Mouse (Mus musculus) G1E (cell line): ENCODE measurements around the gene Upk1a. TPM values are rescaled to one million over a fixed set of nuclear protein-coding genes. Genes with fewer than 3 reads are reported as not detected.

Experiments used
- ATAC-seq: 2 replicates; pipeline ENCODE4 v1.8.0; 2016; ENCODE audit warnings: mild to moderate bottlenecking; ENCODE audit not compliant: insufficient number of reproducible peaks, poor library complexity, low FRiP score, severe bottlenecking; ENCODE audit errors: extremely low read depth
- DNase-seq: peaks from one replicate; pipeline ENCODE4 v3.0.0; 2012; ENCODE audit warnings: low spot score
- H3K27me3 ChIP-seq: 2 replicates; pipeline ENCODE4 v1.6.1; 2012; ENCODE audit warnings: mild to moderate bottlenecking, low read length, inconsistent platforms; ENCODE audit not compliant: insufficient read depth
- H3K36me3 ChIP-seq: replicated peaks from 2 replicates; pipeline ENCODE3; 2012; ENCODE audit warnings: mild to moderate bottlenecking, inconsistent platforms
- H3K4me1 ChIP-seq: 2 replicates; pipeline ENCODE4 v1.6.1; 2012; ENCODE audit warnings: low read depth, low read length, inconsistent platforms, mixed read lengths; ENCODE audit not compliant: insufficient read depth
- H3K4me3 ChIP-seq: 2 replicates; pipeline ENCODE4 v1.5.1; 2012; ENCODE audit warnings: low read depth, mild to moderate bottlenecking, inconsistent platforms, low read length, moderate library complexity, mixed read lengths
- H3K9me3 ChIP-seq: replicated peaks from 2 replicates; pipeline ENCODE4 v1.6.1; 2012; ENCODE audit warnings: inconsistent platforms
- CTCF ChIP-seq: IDR thresholded peaks from 2 replicates; pipeline ENCODE4 v1.5.1; 2012; ENCODE audit warnings: low read depth, low read length, inconsistent platforms, mixed read lengths
- GATA1 ChIP-seq: IDR thresholded peaks from 2 replicates; pipeline ENCODE4 v1.6.1; 2012; ENCODE audit warnings: borderline replicate concordance, low read length, inconsistent platforms, mixed read lengths
- GATA2 ChIP-seq: IDR thresholded peaks from 2 replicates; pipeline ENCODE4 v1.6.1; 2012; ENCODE audit warnings: low read depth, low read length, inconsistent platforms, borderline replicate concordance
- POLR2AphosphoS5 ChIP-seq: IDR thresholded peaks from 2 replicates; pipeline ENCODE4 v1.6.1; 2012; ENCODE audit warnings: low read depth, low read length, inconsistent platforms; ENCODE audit not compliant: insufficient replicate concordance
- TAL1 ChIP-seq: conservative IDR thresholded peaks from 2 replicates; pipeline ENCODE4 v1.6.1; 2012; ENCODE audit warnings: low read depth, low read length, inconsistent platforms, mixed read lengths
- polyA plus RNA-seq: library from polyadenylated mRNA; stranded (reverse); fragments of >175 nt; gene quantifications from 2 replicates; pipeline ENCODE4 v1.2.3, GENCODE M21; 2012
- total RNA-seq, 2 experiments: library from RNA; stranded (forward) in 1 of 2; stranded (reverse) in 1 of 2; fragments of 200-1000 nt in 1 of 2; fragments of >200 nt in 1 of 2; fragmentation: Nextera tagmentation in 1 of 2; gene quantifications; 2 replicates each; pipeline ENCODE4 v1.2.3; 2014 to 2017

Upk1a gene
- total and polyA plus RNA-seq, 3 experiments, result 0.82 to 15.0 (median 1.4) TPM

- DNase-seq (no peak), ATAC-seq (no peak)
- Histone ChIP-seq H3K36me3 (peaks cover 26% of the 10 kb centered on the region), H3K9me3 (no peaks in the 10 kb centered on the region), H3K4me3 (no peak overlapping the region), H3K27me3 (peaks cover under 1% of the 10 kb centered on the region; the same call in 1 of the 2 replicates), H3K4me1 (peaks cover 14% of the 10 kb centered on the region)
- TF ChIP-seq GATA1 (no peak), GATA2 (no peak), POLR2AphosphoS5 (no peak), TAL1 (no peak), CTCF (no peak)
These were observed 7.7 kb downstream of the Upk1a start for GRCm38 (mm10) chr7:30604944-30605343.

- TF ChIP-seq POLR2AphosphoS5 (no peak), TAL1 (no peak)
- DNase-seq (no peak), ATAC-seq (no peak)
- Histone ChIP-seq H3K4me3 (no peak overlapping the region), H3K27me3 (peaks cover 2% of the 10 kb centered on the region; the same call in 1 of the 2 replicates), H3K9me3 (no peaks in the 10 kb centered on the region), H3K4me1 (peaks cover 20% of the 10 kb centered on the region), H3K36me3 (peaks cover 21% of the 10 kb centered on the region)
These were observed 8.2 kb downstream of the Upk1a start for GRCm38 (mm10) chr7:30604424-30604823.

DNA sequence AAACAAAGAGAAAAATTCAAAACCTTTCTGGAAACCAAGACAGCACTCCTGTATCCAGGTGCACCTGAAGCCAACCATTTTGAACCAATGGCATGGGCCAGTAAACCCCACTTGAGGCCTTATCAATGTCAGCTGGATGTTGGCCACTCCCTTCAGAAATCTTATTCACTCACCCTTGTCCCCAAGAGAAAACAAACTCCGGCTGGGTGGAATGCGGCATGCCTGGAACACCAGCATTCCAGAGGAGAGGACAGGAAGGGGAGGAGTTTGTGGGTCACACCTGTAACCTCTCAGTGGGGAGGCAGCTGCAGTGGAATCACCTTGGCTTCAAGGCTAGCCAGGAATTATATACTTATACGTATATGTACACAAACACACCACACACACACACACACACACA is 10.1 kb downstream of the Upk1a start:
- peaks cover 17% of the 10 kb centered on the region for H3K36me3 ChIP-seq
- no peaks in the 10 kb centered on the region for H3K9me3 ChIP-seq
- peaks cover 15% of the 10 kb centered on the region for H3K27me3 ChIP-seq
- no peak overlapping the region for H3K4me3 ChIP-seq
- DNase-seq (no peak), ATAC-seq (no peak)
- TF ChIP-seq CTCF (no peak), GATA1 (no peak), GATA2 (no peak), POLR2AphosphoS5 (no peak), TAL1 (no peak)
- peaks cover 14% of the 10 kb centered on the region for H3K4me1 ChIP-seq

- DNase-seq (no peak), ATAC-seq (no peak)
- peaks cover 32% of the 10 kb centered on the region for H3K27me3 ChIP-seq
- peaks cover 14% of the 10 kb centered on the region for H3K4me1 ChIP-seq
- H3K36me3 ChIP-seq, result peaks cover 12% of the 10 kb centered on the region
- H3K9me3 ChIP-seq, result no peaks in the 10 kb centered on the region
- TF ChIP-seq GATA2, result no peak
- no peak for TF ChIP-seq POLR2AphosphoS5
- TF ChIP-seq GATA1, result no peak
- TF ChIP-seq TAL1, result no peak
- no peak for TF ChIP-seq CTCF
- H3K4me3 ChIP-seq, result no peak overlapping the region
These were observed 12.0 kb downstream of the Upk1a start for GRCm38 (mm10) chr7:30600651-30601050.

- peak; percentile 93 for DNase-seq
- ATAC-seq, result peak; percentile 96
- no peak for TF ChIP-seq GATA2
- no peak for TF ChIP-seq POLR2AphosphoS5
- Histone ChIP-seq H3K36me3 (peaks cover 10% of the 10 kb centered on the region), H3K4me1 (peaks cover 14% of the 10 kb centered on the region), H3K4me3 (peak overlapping the region; percentile 25; the same call in 1 of the 2 replicates), H3K27me3 (peaks cover 39% of the 10 kb centered on the region), H3K9me3 (no peaks in the 10 kb centered on the region)
These were observed 12.7 kb downstream of the Upk1a start for GRCm38 (mm10) chr7:30599933-30600353.

GRCm38 (mm10) chr7:30598786-30599185 is 13.9 kb downstream of the Upk1a start, which contains the start of gene Zbtb32:
Gene Zbtb32, minus strand, starts transcription at chr7:30598909.
- peaks cover 20% of the 10 kb centered on the region for H3K4me1 ChIP-seq
- peaks cover 48% of the 10 kb centered on the region for H3K27me3 ChIP-seq
- H3K36me3 ChIP-seq, result peaks cover 8% of the 10 kb centered on the region
- DNase-seq (no peak), ATAC-seq (no peak)
- TF ChIP-seq GATA1 (no peak), POLR2AphosphoS5 (no peak), TAL1 (no peak), GATA2 (no peak), CTCF (no peak)
- H3K4me3 ChIP-seq, result peak within 1 kb of the TSS; percentile 25; the same call in 1 of the 2 replicates
- H3K9me3 ChIP-seq, result no peaks in the 10 kb centered on the region

DNA sequence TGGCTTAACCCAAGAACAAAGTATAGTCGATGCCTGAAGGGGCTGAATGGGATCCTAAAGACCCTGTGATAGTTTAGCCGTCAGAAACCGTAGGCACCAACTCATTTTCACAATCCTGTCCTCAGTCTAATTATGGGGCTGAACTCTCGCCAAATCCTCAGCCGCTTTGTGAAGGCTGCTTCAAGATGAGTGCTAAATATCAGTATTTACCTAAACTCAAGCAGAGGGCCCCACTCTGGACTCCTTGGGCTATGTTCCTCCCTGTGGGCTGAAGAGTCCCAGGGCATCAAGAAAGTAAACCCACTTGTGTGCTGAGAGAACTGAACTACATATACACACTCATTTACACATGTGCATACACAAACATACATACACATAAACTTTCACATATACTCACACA is 15.8 kb downstream of the Upk1a start:
- ATAC-seq (no peak), DNase-seq (no peak)
- TF ChIP-seq GATA2, result no peak
- no peak for TF ChIP-seq TAL1
- no peak for TF ChIP-seq CTCF
- no peak for TF ChIP-seq GATA1
- H3K4me3 ChIP-seq, result no peak overlapping the region
- H3K4me1 ChIP-seq, result peaks cover 29% of the 10 kb centered on the region
- H3K27me3 ChIP-seq, result peaks cover 52% of the 10 kb centered on the region
- H3K36me3 ChIP-seq, result no peaks in the 10 kb centered on the region
- H3K9me3 ChIP-seq, result no peaks in the 10 kb centered on the region
